Mouse (Mus musculus) thymus, postnatal 36 days (tissue): ENCODE data around the gene Iqsec1.

Source experiments
- DNase-seq, 2 experiments: peaks; one replicate each; pipeline ENCODE4 v3.0.0; 2022; ENCODE audit warnings: mixed read lengths in 2 of 2

Gene Iqsec1

DNA sequence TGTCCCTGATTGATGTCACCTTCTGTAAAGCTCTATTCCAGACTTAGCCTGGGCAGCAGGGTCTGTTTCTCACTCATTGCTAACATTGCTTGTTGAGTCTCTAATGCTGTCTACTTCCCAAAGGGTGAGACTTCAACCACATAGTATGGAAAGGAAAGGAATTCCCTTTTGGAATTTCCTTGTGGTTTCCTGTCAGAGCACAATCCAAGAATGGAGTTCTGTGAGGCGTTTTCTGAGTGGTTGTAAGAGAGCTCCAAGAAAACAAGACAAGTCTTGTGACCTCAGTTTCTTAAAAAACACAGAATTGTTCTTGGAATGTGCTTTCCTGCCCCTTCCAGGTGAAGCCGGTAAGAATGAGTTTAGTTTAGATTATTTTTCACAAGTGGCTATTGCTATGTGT is 37.5 kb downstream of the Iqsec1 start:
- no peak for DNase-seq

GRCm38 (mm10) chr6:90948097-90948496 is 40.4 kb downstream of the Iqsec1 start:
- DNase-seq = no peak

DNA sequence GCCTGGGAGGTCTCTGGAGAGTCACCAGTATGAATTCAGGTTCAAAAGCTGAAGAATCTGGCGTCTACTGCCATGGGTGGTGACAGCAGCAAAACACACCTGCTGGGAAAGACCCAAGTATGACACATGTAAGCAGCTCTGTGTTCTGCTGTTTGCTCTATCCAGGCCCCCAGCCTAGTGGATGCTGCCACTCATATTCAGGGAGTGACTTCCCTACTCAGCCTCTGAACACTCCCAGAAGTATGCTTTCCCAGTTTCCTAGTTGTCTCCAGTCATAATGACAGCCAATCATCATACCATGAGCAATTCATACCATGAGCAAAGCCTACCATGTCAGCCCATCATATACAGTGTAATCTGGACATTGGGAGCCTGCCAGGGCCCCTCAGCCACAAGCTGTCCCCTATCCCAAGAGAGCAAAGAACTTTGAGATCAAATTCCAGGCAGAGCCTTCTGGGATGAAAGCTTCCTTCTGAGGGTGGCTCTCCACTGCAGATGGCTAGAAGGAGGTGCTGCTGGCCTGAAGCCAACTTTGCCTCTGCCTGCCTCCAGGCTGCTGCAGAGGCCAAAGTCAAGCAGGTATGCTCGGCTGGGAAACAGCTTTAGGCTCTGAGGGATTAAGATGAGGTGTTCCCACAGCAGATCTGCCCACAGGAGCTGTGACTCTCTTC is 42.8 kb downstream of the Iqsec1 start:
- DNase-seq = no peak

DNA sequence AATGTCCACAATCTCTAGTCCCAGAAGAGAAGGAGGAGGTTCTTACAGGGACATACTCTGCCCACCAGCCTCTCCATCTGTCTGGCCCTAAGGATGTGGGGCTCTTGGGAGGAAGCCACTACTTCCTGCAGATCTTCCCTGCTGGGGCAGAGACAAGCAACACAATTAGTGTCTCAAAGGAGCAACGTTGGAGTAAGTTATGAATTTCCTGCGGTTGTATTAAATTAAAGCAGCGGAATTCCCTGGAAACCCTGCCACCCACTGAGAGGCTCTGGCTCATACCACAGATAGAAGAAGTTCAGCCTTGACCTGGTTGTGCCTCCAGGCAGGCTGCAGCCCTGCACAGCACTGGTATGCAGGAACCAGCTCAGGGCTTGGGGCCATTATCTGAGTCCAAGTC is 47.2 kb downstream of the Iqsec1 start:
- DNase-seq = no peak

DNA sequence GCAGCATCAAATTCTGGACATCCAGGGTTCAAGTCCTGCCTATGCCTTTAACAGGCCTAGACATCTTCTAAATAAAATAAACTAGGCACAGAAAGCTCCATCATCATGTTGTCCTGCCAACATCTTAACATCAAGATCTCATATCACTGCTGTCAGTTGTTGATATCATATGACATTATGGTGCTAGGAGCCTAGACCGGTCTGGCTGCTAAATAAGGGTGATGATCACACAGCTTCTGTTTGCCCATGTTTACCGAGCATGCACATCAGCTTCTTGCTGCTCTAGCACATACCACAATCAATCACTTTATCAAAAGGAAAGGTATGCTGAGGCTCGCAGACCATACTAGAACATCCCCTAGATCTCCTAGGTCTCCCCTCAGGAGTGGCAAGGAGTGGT is 54.8 kb downstream of the Iqsec1 start:
- DNase-seq = no peak

- no peak for DNase-seq
Measured at GRCm38 (mm10) chr6:90928806-90929205, 59.7 kb downstream of the Iqsec1 start.

DNA sequence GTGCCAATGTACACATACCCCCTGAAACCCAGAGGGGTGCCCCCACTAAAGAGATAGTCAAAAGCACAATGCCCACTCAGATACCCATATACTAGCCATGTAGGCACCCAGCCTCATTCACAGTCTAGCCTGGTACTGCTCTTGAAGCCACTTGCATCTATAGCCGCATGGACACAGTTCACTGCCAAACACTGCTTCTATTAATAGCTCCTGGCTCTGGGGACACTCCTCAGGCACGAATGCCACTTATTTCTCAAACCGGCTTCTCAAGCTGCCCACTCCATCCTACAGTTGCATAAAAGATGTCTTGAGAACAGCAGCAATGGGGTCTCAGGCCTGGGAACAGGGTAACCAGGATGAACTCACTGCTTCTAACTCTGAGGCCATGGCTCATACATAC is 63.0 kb downstream of the Iqsec1 start:
- no peak for DNase-seq

GRCm38 (mm10) chr6:90924796-90925195 is 63.7 kb downstream of the Iqsec1 start:
- DNase-seq = no peak

DNA sequence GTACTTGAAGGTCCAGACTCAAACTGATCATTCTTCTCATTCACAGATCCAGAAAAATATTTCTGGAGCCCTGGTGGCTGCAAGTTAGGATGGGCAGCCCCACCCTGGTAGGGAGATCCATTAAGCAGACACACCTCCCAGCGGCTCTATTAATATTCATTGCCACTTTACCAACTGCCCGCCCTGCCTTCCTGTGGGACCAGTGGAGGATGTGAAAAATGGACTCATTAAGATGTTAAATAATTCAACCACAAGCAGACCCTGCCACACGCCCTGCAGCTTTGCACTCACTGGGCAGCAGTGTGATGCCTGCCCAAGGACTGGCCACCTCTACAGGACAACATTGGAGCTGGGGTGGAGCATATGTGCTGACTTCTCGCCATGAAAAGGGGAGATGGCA is 64.1 kb downstream of the Iqsec1 start:
- DNase-seq = no peak

- DNase-seq = no peak
Measured at GRCm38 (mm10) chr6:90921259-90921946, 67.1 kb downstream of the Iqsec1 start.

GRCm38 (mm10) chr6:90920510-90921220 is 67.8 kb downstream of the Iqsec1 start:
- peak in 1 of 2 experiments; percentile 3 for DNase-seq

- DNase-seq = no peak
Measured at GRCm38 (mm10) chr6:90919636-90920420, 68.7 kb downstream of the Iqsec1 start.

- DNase-seq = no peak
Measured at GRCm38 (mm10) chr6:90915585-90915984, 72.9 kb downstream of the Iqsec1 start.

- no peak for DNase-seq
Measured at GRCm38 (mm10) chr6:90913771-90914170, 74.7 kb downstream of the Iqsec1 start.

DNA sequence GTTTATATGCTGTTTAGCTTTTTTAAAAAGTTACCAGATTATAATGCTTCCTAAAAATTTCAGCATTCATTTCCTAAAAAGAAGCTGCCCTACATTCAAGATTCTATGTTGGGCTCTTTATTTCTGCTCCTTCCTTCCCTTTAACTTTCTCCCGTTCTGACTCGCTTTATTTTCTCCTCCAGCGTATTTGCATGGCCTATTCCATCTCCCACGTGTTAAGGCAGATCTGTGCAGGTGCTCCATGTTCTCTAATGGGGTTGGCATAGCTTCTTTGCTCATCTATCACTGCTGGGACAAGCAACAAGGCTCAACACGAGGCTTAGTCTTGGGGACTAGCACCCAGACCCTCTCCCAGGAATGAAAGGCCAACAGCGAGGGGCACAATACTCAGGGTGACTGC is 75.7 kb downstream of the Iqsec1 start:
- DNase-seq = no peak

- DNase-seq = no peak
Measured at GRCm38 (mm10) chr6:90904143-90904542, 84.3 kb downstream of the Iqsec1 start.

DNA sequence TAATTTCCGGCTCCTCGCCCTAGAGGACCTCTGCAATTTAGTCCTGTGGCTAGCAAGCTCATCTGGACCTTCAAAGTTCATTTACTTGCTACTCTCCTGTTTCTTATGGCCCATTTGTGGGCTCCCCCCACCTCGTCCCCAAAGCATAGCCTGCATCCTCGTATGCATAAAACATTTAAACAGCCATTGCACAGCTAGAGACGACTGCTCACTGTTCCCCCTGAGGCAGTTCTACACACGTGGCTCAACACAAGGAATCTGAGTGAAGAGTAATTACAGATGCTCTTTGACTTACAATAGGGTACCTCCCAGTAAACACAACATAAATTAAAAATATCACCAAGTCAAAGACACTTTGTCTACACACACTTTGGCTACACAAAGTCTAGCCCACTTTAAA is 88.2 kb downstream of the Iqsec1 start:
- DNase-seq = no peak

DNA sequence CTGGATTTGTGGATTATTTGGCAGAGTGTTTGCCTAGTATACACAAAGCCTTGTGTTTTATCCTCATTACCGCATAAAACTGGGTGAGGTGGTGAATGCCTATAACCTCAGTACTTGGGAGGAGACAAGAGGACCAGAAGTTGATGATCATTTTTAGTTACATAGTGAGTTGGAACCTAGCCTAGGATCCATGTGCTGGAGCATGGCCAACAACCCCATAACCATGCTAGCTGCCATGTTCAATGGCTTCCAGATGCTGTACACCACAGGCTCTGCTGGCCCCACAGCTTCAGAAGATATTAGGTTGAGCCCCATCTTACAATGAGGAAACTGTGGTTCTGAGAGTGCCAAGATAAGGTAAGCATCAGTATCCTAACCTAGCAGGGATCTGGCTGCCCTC is 89.2 kb downstream of the Iqsec1 start:
- no peak for DNase-seq

GRCm38 (mm10) chr6:90898107-90898506 is 90.4 kb downstream of the Iqsec1 start:
- DNase-seq = no peak

- no peak for DNase-seq
Measured at GRCm38 (mm10) chr6:90892401-90892800, 96.1 kb downstream of the Iqsec1 start.

GRCm38 (mm10) chr6:90889356-90890285 is 98.9 kb downstream of the Iqsec1 start:
- no peak for DNase-seq
